Mouse (Mus musculus) layer of hippocampus, postnatal 14 days (tissue): ENCODE results near the gene Sh3gl3. TPM values are rescaled to one million over a fixed set of nuclear protein-coding genes. Genes with fewer than 3 reads are reported as not detected.

Experiments used
- DNase-seq, 2 experiments: peaks; one replicate each; pipeline ENCODE4 v3.0.0; 2021 to 2022; ENCODE audit warnings: low spot score in 2 of 2, mixed read lengths in 1 of 2
- long read RNA-seq, 2 experiments: library from polyadenylated mRNA; stranded (forward); transcript quantifications; one replicate each; pipeline ENCODE4 v2.0.0; 2021
- total RNA-seq, 2 experiments: library from RNA; stranded (reverse); gene quantifications; 2 replicates each; pipeline ENCODE4 v1.2.3; 2021

The Sh3gl3 gene
- 10 to 100 TPM; 61.8 to 68.6 TPM for total RNA-seq
- long read RNA-seq, experiment 1, transcript Sh3gl3-201 (9 exons, 1,647 nt) = major isoform, 74 of 95 reads
- long read RNA-seq, experiment 1, transcript Sh3gl3-203 (9 exons, 1,486 nt) = minor isoform, 15 of 95 reads
- long read RNA-seq, experiment 1, partial matches to known transcripts = 0 of 95 reads
- long read RNA-seq, experiment 1, other reads (novel, unspliced or antisense) = 6 of 95 reads
- long read RNA-seq, experiment 2, transcript Sh3gl3-201 (9 exons, 1,647 nt) = major isoform, 68 of 98 reads
- long read RNA-seq, experiment 2, transcript Sh3gl3-203 (9 exons, 1,486 nt) = minor isoform, 14 of 98 reads
- long read RNA-seq, experiment 2, partial matches to known transcripts = 2 of 98 reads
- long read RNA-seq, experiment 2, other reads (novel, unspliced or antisense) = 14 of 98 reads

DNA sequence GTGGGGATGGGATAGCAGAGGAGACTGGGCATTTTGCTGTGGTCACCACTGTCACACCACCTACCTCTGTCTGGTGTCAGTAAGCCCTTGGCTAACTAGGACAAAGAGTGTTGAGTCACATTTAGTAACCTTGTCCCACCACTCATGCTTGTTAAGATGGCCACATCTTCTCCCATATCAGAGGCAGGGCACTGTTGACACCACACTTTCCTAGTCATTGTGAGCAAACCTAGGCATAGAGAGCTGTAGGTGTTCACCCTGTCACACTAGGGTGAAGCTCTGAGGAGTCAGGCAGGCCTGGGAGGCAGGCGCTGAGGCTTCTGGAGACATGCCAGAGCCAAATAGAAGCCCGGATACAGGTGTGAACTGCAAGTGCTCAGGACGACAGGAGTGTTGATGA lies at the start of gene Sh3gl3:
Gene Sh3gl3 (plus strand): TSS at position 301 of the 400 bp plus-strand sequence.
- no peak for DNase-seq

- DNase-seq = no peak
Measured at GRCm38 (mm10) chr7:82138196-82138595, 35.4 kb upstream of the Sh3gl3 start.

- no peak for DNase-seq
Measured at GRCm38 (mm10) chr7:82147151-82147550, 26.5 kb upstream of the Sh3gl3 start.

GRCm38 (mm10) chr7:82164681-82165080 lies 9.0 kb upstream of the Sh3gl3 start:
- no peak for DNase-seq

DNA sequence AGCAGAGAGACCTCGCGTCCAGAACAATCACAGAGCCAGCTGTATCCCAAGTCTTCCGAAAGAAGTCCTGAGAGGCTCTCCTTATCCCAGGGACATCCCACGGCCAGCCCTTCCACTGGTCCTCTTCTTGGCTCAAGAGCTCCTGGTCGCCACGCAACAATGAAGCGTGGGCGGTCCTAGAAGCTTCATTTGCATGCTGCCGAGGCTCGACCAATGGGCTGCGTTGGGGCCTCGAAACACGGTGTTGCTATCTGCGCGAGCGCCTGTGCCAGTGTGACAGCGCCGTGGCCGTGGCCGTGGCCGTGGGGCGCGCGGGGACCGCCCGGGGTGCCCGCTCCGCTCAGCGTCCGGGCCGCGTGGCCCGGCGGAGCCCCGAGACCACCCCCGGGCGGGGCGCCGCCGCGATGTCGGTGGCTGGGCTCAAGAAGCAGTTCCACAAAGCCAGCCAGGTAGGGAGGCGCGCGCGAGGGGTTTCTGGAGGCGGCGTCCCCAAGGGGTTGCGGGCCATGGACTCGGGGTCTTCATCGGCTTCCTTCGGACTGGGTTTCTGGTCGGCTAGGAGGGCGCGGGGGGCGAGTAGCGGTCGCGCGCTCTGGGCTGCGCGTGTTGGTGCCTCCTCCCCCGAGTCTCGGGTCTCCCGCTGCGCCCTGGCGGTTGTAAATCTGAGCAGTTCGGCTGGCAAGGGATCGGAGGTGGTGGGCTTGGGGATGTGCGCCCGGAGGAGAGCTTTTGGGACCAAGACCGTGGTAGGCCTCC lies 1.1 kb downstream of the Sh3gl3 start:
- DNase-seq = peak; percentile 80 to 90

DNA sequence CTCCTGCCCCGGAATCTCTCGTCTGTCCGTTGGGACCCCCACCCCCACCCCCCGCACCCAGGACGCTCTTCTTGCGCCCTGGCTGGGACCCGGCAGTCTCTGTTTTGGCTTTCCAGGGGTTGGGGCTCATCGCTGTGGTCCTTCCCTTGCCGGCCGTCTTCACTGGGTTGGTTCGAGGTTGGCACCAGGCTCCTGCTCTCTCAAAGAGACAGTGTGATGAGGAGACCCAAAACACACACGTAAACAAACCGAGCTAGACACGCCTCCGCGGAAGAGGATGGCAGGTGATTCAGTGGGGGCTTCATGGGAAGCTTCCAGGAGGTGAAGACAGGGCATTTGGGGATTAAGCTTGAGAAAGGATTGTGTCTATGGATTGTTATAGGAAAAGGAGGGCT lies 1.7 kb downstream of the Sh3gl3 start:
- DNase-seq = peak in 1 of 2 experiments; percentile 29

GRCm38 (mm10) chr7:82176192-82176591 lies 2.6 kb downstream of the Sh3gl3 start:
- DNase-seq = no peak

GRCm38 (mm10) chr7:82177336-82177735 lies 3.7 kb downstream of the Sh3gl3 start:
- no peak for DNase-seq

DNA sequence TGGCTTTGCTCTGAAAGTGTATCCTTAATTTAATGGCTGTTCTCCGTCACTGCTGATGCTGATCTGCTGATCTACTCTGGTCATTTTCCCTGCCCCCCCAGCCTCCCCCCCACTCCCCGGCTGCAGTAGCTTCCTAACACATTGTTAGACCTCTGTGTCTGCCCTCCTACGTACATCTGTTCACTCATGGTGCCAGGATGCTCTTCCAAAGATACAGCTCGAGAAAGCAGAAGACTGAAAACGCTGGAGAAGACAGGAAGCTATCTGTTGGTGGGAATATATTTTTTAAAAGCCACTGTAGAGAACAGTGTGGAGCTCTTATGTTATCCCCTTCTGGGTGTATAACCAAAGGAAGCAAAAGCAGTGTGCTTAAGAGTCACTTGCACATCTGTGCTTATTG lies 7.3 kb downstream of the Sh3gl3 start:
- no peak for DNase-seq

DNA sequence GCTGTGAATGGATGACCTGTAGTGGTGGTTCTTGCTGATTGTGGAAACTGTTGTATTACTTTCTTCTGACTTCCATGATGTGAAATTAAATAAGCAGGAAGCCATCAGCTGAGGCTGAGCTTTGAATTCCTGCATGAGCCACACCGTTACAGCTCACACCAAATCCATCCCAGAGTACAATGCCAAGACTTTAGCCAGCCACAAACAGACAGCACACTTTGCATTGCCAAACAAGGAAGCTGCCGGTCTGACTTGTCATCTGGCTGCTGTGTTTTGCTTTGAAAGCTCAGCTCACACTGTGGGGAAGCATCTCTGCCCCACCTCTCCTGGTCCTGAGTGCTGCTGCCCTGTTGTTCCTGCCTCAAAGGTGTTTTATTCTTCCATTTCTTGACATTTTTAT lies 9.1 kb downstream of the Sh3gl3 start:
- DNase-seq = no peak

- DNase-seq = no peak
Measured at GRCm38 (mm10) chr7:82191604-82192003, 18.0 kb downstream of the Sh3gl3 start.

- no peak for DNase-seq
Measured at GRCm38 (mm10) chr7:82192512-82192911, 18.9 kb downstream of the Sh3gl3 start.

- no peak for DNase-seq
Measured at GRCm38 (mm10) chr7:82203111-82203510, 29.5 kb downstream of the Sh3gl3 start.

DNA sequence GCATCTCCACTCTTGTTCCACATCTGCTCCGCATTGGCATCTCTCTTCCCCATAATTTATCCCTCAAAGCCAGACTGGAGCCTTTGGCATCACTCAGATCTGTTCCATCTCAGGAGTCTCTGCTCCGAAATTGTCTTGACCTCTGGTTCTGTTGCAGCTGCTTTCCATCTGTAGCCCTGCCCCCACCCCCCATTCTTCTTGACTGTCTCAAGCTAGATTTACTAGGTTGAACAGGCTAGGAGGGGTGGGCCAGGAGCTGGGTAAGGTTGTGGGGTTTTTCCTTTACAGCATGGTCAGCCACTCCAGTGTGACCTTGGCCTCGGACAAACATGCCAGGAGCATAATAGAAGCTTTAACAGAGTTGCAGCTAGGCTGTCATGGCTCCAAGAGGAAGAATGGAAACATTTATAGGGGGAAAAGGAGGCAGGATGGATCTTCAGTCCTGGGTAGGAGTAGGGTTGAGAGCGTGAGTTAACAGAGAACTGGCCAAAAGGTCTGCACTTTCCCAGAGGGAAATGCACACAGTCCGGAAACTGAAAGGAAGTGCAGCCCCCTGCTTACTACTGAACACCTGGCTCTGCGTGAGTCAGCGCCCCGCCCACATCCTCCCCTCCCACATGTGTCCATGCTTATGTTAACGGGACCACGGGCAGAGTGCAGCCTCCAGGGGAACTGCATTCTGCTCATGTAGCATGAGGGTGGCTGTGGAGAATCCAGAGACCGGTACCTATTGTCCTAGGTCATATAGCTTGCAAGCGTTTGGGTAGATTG lies 30.6 kb downstream of the Sh3gl3 start:
- no peak for DNase-seq

DNA sequence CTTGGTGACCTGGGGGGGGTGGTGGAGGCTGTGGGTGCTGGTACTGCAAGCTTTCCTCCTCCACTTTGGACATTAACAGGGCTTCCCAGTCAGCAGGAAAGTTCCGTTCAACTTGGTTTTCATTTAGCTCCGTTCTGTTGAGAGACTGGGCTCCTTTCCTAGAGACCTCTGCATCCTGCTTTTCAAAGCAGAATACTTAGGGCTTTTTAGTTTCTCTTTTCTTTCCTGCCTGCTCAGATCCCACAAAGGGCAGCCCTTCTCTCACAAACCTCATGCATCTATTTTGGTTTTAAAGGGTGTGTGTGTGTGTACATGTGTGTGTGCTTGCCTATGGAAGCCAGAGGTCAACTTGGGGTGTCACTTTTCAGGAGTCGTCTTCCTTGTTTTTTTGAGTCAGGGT lies 31.3 kb downstream of the Sh3gl3 start:
- no peak for DNase-seq

GRCm38 (mm10) chr7:82206787-82207186 lies 33.1 kb downstream of the Sh3gl3 start:
- no peak for DNase-seq

DNA sequence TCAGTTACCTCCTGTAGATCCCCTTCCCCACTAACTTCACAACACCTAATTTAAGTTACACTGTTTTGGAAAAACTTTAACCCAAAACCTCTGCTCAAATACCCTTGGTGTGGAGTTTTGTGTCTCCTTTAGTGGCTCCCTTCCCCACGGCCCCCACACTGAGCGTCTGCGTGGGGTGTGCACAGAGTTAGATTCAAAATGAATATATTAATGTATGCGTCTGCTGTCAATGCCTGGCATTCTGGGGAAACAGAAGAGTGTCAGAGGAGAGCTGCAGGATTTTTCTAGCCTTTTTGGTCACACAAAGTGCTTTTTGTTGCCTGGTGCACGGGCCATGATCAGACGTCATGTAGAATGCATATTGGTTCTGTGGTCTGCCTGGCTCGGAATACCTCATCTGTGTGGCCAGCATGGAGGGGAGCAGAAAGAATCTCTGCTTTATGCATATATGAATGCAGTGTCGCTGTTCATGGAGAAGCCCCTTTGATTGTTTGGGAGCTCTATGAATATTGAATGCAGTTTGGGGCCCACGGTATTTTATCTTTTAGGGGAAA lies 47.8 kb downstream of the Sh3gl3 start:
- DNase-seq = peak in 1 of 2 experiments; percentile 8

- DNase-seq = no peak
Measured at GRCm38 (mm10) chr7:82223906-82224846, 50.5 kb downstream of the Sh3gl3 start.

DNA sequence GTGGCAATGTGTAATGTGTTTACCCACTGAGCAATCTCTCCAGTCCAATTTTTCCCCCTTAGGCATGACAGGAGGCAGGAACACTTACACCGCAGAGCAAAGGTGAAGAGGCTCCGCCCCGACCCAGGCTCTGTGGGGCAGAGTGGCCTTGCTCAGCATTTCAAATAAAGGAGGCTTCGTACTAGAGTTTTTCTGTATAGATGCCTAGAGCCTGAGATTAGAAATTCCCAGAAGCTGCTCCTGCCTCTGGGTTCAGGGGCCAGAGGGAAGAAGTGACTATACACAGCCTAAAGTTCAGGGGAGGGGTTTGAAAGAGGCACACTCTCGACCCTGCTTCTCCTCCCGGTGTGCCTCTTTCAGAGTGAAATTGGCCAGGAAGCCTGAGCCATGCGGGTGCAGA lies 59.6 kb downstream of the Sh3gl3 start:
- no peak for DNase-seq
